Mouse (Mus musculus): Measurements from ENCODE around the gene Pak2. TPM values are rescaled to one million over a fixed set of nuclear protein-coding genes. Genes with fewer than 3 reads are reported as not detected.

Gene Pak2
- polyA plus RNA-seq, 1 experiment from 2014 or later: 31.2 TPM

DNA sequence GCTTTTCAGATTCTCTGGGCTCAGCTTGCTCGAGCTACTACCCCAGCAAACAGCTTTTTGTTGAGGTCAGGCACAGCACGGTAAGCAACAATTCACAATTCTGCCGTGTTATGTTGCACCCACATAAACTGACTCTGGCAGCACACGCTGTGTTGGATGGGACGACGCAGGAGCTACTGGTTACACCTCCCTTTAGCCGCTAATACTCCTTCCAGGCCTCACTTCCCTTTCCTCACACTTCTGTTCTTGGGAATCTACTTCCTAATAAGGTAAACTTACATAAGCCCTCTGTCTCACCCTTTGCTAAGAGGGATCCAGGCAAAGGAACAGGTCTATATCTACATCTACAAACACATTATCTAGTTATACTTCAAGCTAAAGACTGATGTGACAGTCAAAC lies 15.2 kb downstream of the Pak2 start:
- DNase-seq (ENCODE audit: low spot score): no peak
- WGBS: 72% methylated on average over 7 of the region's 7 CpGs
- Histone ChIP-seq H3K9me3 (replicated peaks; ENCODE audit: low read length) (no peaks in the 10 kb centered on the region), H3K36me3 (ENCODE audit: insufficient read depth, low read length) (no peaks in the 10 kb centered on the region), H3K4me3 (replicated peaks; ENCODE audit: low read depth, low read length) (no peak overlapping the region), H3K4me1 (replicated peaks; ENCODE audit: insufficient read depth, low read length) (peaks cover 4% of the 10 kb centered on the region; the same call in 1 of the 2 replicates), H3K27ac (no peak overlapping the region), H3K4me2 (ENCODE audit: low read length) (no peak overlapping the region), H3K27me3 (ENCODE audit: insufficient read depth, low read length) (no peaks in the 10 kb centered on the region), H3K9ac (ENCODE audit: low read depth, low read length) (no peak overlapping the region)
- no peak for ATAC-seq (replicated peaks; ENCODE audit: low FRiP score, low read depth)
- no peak for TF ChIP-seq CTCF (IDR thresholded peaks at IDR 0.05; ENCODE audit: low read depth)

DNA sequence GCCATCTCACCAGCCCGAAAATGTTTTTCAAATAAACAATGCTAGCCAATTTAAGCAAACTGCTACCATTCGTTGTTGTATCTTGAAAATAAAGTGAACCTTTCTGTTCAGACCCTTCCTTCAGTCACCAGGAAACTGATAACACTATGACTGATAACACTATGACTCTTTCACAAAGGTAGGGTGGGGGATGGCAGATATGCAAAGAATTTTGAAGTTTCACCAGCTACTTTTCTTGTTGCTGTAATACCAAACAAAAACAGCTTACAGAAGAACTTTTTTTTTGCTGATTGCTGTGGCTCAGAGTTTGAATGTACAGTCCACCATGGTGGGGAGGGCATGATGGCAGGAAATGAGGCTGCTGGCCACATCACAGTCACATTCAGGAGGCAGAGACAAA lies 16.9 kb downstream of the Pak2 start:
- Histone ChIP-seq H3K27ac (no peak overlapping the region), H3K9me3 (replicated peaks; ENCODE audit: low read length) (no peaks in the 10 kb centered on the region), H3K4me1 (replicated peaks; ENCODE audit: insufficient read depth, low read length) (peaks cover 5% of the 10 kb centered on the region), H3K4me3 (replicated peaks; ENCODE audit: low read depth, low read length) (no peak overlapping the region), H3K4me2 (ENCODE audit: low read length) (no peak overlapping the region), H3K9ac (ENCODE audit: low read depth, low read length) (no peak overlapping the region), H3K27me3 (ENCODE audit: insufficient read depth, low read length) (no peaks in the 10 kb centered on the region), H3K36me3 (ENCODE audit: insufficient read depth, low read length) (no peaks in the 10 kb centered on the region)
- DNase-seq (ENCODE audit: low spot score) (no peak), ATAC-seq (replicated peaks; ENCODE audit: low FRiP score, low read depth) (no peak)
- 65% methylated on average over 2 of the region's 2 CpGs for WGBS
- no peak for TF ChIP-seq CTCF (IDR thresholded peaks at IDR 0.05; ENCODE audit: low read depth)

DNA sequence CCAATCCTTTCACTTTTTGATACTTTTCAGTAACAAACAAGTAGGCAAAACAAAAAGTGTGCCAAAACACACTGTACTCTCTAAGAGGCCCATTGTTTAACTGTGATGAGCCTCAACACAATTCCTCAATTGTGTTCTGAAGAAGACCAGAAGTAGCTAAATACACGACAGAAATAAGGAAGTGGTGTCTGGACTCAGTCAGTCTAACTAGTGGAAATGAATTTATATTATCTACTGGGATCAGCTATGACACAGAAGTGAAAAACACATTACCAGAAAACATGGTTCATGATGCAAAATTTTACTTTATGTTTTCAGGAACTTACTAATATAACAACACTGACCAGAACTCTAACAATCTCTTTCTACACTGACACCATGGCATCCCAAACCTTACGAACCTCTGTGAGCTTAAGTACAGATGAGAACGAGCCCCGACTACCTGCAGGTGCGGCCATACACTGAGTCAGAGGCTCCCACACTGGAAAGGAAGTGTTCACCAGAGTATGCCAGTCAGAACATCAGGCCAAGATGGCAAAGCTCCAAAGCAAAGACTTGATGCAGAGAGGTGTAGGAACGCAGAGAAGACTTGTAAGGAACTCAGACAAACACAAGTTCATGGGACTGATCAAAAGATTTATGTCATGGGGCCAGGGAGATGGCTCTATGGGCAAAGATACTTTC lies 19.2 kb downstream of the Pak2 start:
- no peak overlapping the region for H3K9ac ChIP-seq (ENCODE audit: low read depth, low read length)
- DNase-seq (ENCODE audit: low spot score) (no peak), ATAC-seq (replicated peaks; ENCODE audit: low FRiP score, low read depth) (no peak)
- TF ChIP-seq CTCF (IDR thresholded peaks at IDR 0.05; ENCODE audit: low read depth): no peak
- peaks cover 5% of the 10 kb centered on the region for H3K4me1 ChIP-seq (replicated peaks; ENCODE audit: insufficient read depth, low read length)
- no peaks in the 10 kb centered on the region for H3K36me3 ChIP-seq (ENCODE audit: insufficient read depth, low read length)
- no peak overlapping the region for H3K4me2 ChIP-seq (ENCODE audit: low read length)
- no peak overlapping the region for H3K27ac ChIP-seq
- H3K27me3 ChIP-seq (ENCODE audit: insufficient read depth, low read length): no peaks in the 10 kb centered on the region
- H3K4me3 ChIP-seq (replicated peaks; ENCODE audit: low read depth, low read length): no peak overlapping the region
- WGBS: 70% methylated on average over 6 of the region's 6 CpGs
- H3K9me3 ChIP-seq (replicated peaks; ENCODE audit: low read length): no peaks in the 10 kb centered on the region

DNA sequence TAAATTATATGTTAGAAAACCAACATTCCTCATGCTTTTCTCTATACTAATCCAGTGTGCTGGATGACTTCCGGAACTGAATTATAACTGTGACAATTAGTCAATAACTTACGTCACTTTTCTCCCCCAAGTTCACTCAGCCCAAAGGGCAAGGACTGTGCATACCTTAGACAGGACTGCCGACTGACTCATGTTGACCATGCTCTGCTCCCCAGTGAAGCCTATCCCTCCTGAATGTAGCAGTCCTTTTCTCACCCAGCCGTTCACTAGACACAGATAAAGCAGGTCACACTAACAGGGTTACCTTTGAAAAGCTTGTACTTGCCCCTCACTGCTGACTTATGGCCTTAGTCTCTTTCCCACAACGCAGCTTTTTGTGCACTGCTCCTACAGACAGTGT lies 20.3 kb downstream of the Pak2 start:
- no peak for TF ChIP-seq CTCF (IDR thresholded peaks at IDR 0.05; ENCODE audit: low read depth)
- Histone ChIP-seq H3K9me3 (replicated peaks; ENCODE audit: low read length) (no peaks in the 10 kb centered on the region), H3K27ac (no peak overlapping the region), H3K9ac (ENCODE audit: low read depth, low read length) (no peak overlapping the region), H3K4me3 (replicated peaks; ENCODE audit: low read depth, low read length) (no peak overlapping the region), H3K4me2 (ENCODE audit: low read length) (no peak overlapping the region), H3K4me1 (replicated peaks; ENCODE audit: insufficient read depth, low read length) (peaks cover 5% of the 10 kb centered on the region), H3K27me3 (ENCODE audit: insufficient read depth, low read length) (no peaks in the 10 kb centered on the region), H3K36me3 (ENCODE audit: insufficient read depth, low read length) (no peaks in the 10 kb centered on the region)
- ATAC-seq (replicated peaks; ENCODE audit: low FRiP score, low read depth): no peak
- WGBS: 70% methylated on average over 5 of the region's 5 CpGs
- no peak for DNase-seq (ENCODE audit: low spot score)

DNA sequence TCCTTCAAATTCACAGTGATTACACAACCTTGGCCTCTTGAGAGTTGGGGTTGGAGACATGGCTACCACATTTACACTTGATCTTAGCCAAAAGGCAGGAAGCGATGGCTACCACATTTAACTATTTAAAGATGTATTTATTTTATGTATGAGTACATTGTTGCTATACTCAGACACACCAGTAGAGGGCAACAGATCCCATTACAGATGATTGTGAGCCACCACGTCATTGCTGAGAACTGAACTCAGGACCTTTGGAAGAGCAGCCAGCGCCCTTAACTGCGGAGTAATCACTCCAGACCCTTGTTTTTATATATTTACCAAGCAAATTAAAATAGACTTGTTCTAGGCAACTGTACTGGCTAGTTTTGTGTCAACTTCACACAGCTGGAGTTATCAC lies 36.8 kb downstream of the Pak2 start:
- Histone ChIP-seq H3K27ac (no peak overlapping the region), H3K4me2 (ENCODE audit: low read length) (no peak overlapping the region), H3K9ac (ENCODE audit: low read depth, low read length) (no peak overlapping the region), H3K9me3 (replicated peaks; ENCODE audit: low read length) (no peaks in the 10 kb centered on the region), H3K4me3 (replicated peaks; ENCODE audit: low read depth, low read length) (no peak overlapping the region), H3K36me3 (ENCODE audit: insufficient read depth, low read length) (peaks cover 42% of the 10 kb centered on the region), H3K4me1 (replicated peaks; ENCODE audit: insufficient read depth, low read length) (no peaks in the 10 kb centered on the region), H3K27me3 (ENCODE audit: insufficient read depth, low read length) (no peaks in the 10 kb centered on the region)
- no peak for ATAC-seq (replicated peaks; ENCODE audit: low FRiP score, low read depth)
- no peak for DNase-seq (ENCODE audit: low spot score)
- WGBS: 88% methylated on average over 4 of the region's 4 CpGs
- peak; percentile 41; the same call in 1 of the 2 replicates for TF ChIP-seq CTCF (IDR thresholded peaks at IDR 0.05; ENCODE audit: low read depth)

DNA sequence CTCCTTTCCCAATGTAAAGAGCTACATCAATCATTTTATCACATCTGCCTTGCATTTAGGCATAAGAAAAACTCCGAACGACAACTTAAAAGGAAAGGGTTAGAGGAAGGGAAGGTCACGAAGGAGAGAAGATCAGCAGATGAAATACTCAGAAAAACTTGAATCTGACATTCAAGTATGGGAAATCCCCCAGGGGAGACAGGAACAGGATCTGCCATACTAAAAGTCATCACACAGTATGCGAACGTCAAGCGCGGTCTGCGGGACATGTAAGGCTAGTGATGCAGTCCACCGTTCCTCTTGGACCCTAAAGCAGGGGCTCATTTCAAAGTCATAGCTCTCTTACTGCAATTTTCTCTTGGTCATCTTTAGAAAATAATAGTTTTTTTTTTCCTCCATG lies 59.5 kb downstream of the Pak2 start:
- ATAC-seq (replicated peaks; ENCODE audit: low FRiP score, low read depth) (no peak), DNase-seq (ENCODE audit: low spot score) (no peak)
- no peak overlapping the region for H3K27ac ChIP-seq
- no peak overlapping the region for H3K4me3 ChIP-seq (replicated peaks; ENCODE audit: low read depth, low read length)
- 94% methylated on average over 9 of the region's 9 CpGs for WGBS
- TF ChIP-seq CTCF (IDR thresholded peaks at IDR 0.05; ENCODE audit: low read depth): no peak
- H3K9me3 ChIP-seq (replicated peaks; ENCODE audit: low read length): no peaks in the 10 kb centered on the region
- H3K4me1 ChIP-seq (replicated peaks; ENCODE audit: insufficient read depth, low read length): no peaks in the 10 kb centered on the region
- H3K36me3 ChIP-seq (ENCODE audit: insufficient read depth, low read length): peaks cover 53% of the 10 kb centered on the region
- H3K9ac ChIP-seq (ENCODE audit: low read depth, low read length): no peak overlapping the region
- no peaks in the 10 kb centered on the region for H3K27me3 ChIP-seq (ENCODE audit: insufficient read depth, low read length)
- no peak overlapping the region for H3K4me2 ChIP-seq (ENCODE audit: low read length)

DNA sequence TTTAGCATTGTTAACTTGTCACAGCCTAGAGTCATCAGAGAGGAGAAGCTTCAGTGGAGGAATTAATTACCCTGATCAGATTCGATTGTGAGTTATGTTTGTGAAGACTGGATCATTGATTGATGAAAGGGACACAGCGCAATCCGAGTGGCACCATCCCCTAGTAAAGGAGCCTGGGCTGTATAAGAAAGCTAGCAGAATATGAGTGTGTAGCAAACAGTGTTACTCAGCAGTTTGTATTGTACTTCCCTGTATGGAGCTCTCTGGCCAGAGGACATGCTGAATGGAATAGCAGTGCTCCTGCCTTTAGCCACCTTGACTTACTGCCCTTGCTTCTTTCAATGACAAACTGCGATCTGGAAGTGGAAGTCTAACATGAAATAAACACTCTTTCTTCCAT lies 68.8 kb downstream of the Pak2 start:
- Histone ChIP-seq H3K4me1 (replicated peaks; ENCODE audit: insufficient read depth, low read length) (no peaks in the 10 kb centered on the region), H3K27ac (no peak overlapping the region), H3K9ac (ENCODE audit: low read depth, low read length) (no peak overlapping the region), H3K36me3 (ENCODE audit: insufficient read depth, low read length) (no peaks in the 10 kb centered on the region), H3K9me3 (replicated peaks; ENCODE audit: low read length) (no peaks in the 10 kb centered on the region), H3K4me3 (replicated peaks; ENCODE audit: low read depth, low read length) (no peak overlapping the region), H3K27me3 (ENCODE audit: insufficient read depth, low read length) (no peaks in the 10 kb centered on the region), H3K4me2 (ENCODE audit: low read length) (no peak overlapping the region)
- no peak for DNase-seq (ENCODE audit: low spot score)
- TF ChIP-seq CTCF (IDR thresholded peaks at IDR 0.05; ENCODE audit: low read depth): no peak
- WGBS: 60% methylated on average over 4 of the region's 4 CpGs
- 0 out of 2 replicates have a peak, but pooled peaks have one; percentile 27 for ATAC-seq (replicated peaks; ENCODE audit: low FRiP score, low read depth)
